In genomic region chr16:50528355-50528676, GRCm38 (mm10) we compare ENCODE assay signal across 8 mouse cellular contexts.
DNase-seq lines count a peak whose midpoint lies in the region; ATAC-seq and TF ChIP-seq lines count a peak whose summit lies in the region.

No protein-coding gene starts in this region.

- H3K9ac ChIP-seq in midbrain, embryonic 11.5 days (ENCODE audit: low read length): peak overlapping the region; percentile 79

- ATAC-seq in midbrain, embryonic 11.5 days (ENCODE audit: low FRiP score): peak; percentile 43

- H3K27ac ChIP-seq in midbrain, embryonic 11.5 days (ENCODE audit: low read depth, low read length): peak overlapping the region; percentile 40

- no peaks in the 10 kb centered on the region for H3K36me3 ChIP-seq in E14TG2a.4 (ENCODE audit: insufficient read depth, low read length)
- H3K36me3 ChIP-seq in midbrain, embryonic 11.5 days (ENCODE audit: control insufficient read depth, insufficient read depth, low read length): no peaks in the 10 kb centered on the region

- DNase-seq in gastrocnemius, postnatal 14 days: peak; percentile 26
- DNase-seq in gastrocnemius, adult 18-20 months (ENCODE audit: low spot score): no peak
- DNase-seq in fibroblast of lung, adult 2 months (ENCODE audit: low read depth): peak; percentile 17
- DNase-seq in kidney, postnatal 10 days: peak; percentile 68
- DNase-seq in midbrain, embryonic 11.5 days (ENCODE audit: low spot score, missing footprints): no peak
- DNase-seq in right cerebral cortex, adult 2 months (ENCODE audit: low spot score in 2 of 2): no peak
- DNase-seq in adrenal gland, adult 2 months: no peak

- H3K9me3 ChIP-seq in E14TG2a.4 (ENCODE audit: low read length): no peaks in the 10 kb centered on the region
- no peaks in the 10 kb centered on the region for H3K9me3 ChIP-seq in midbrain, embryonic 11.5 days (ENCODE audit: control insufficient read depth, low read length)

- H3K4me3 ChIP-seq in E14TG2a.4 (replicated peaks; ENCODE audit: low read length): peak overlapping the region; percentile 84
- peak overlapping the region; percentile 63 for H3K4me3 ChIP-seq in midbrain, embryonic 11.5 days (ENCODE audit: low read depth, low read length)

- no peak for TF ChIP-seq CTCF in E14TG2a.4 (conservative IDR thresholded peaks at IDR 0.05; ENCODE audit: low read length)

- intact Hi-C loops in gastrocnemius, postnatal 14 days (cut with DNase I; ENCODE audit: low total_unique reads): loop anchor here (10.0 kb wide), 1 partner anchor 94 kb away; the partner anchor contains the start of gene Bbx

- 1% methylated on average over 9 of the region's 9 CpGs for WGBS in midbrain, embryonic 11.5 days

- peaks cover 41% of the 10 kb centered on the region for H3K27me3 ChIP-seq in E14TG2a.4 (ENCODE audit: insufficient read depth, low read length)
- H3K27me3 ChIP-seq in midbrain, embryonic 11.5 days (ENCODE audit: control insufficient read depth, insufficient read depth, low read length): no peaks in the 10 kb centered on the region

- peak overlapping the region; percentile 94 for H3K4me2 ChIP-seq in midbrain, embryonic 11.5 days

- peaks cover 16% of the 10 kb centered on the region for H3K4me1 ChIP-seq in E14TG2a.4 (replicated peaks; ENCODE audit: low read depth, low read length)
- H3K4me1 ChIP-seq in midbrain, embryonic 11.5 days (ENCODE audit: control insufficient read depth, insufficient read depth, low read length): peaks cover 2% of the 10 kb centered on the region; the same call in 1 of the 2 replicates

Comparison
In these comparisons a context has a peak if more than half of its experiments do, and no peak if none do; other contexts are left out.
1. DNase-seq: peak in gastrocnemius, postnatal 14 days (single experiment), fibroblast of lung, adult 2 months (single experiment) and kidney, postnatal 10 days (single experiment); none in gastrocnemius, adult 18-20 months (single experiment), midbrain, embryonic 11.5 days (single experiment), right cerebral cortex, adult 2 months (0 of 2) and adrenal gland, adult 2 months (single experiment).